Mouse (Mus musculus) stomach, postnatal 0 days (tissue): ENCODE data around the gene Cdx2. TPM values are rescaled to one million over a fixed set of nuclear protein-coding genes. Genes with fewer than 3 reads are reported as not detected.

ENCODE experiments used
- ATAC-seq: fragments of 200-750 bp; cut with Nextera tagmentation; 2 replicates; pipeline ENCODE4 v1.8.0; 2017; ENCODE audit not compliant: low FRiP score, low TSS enrichment
- DNase-seq: peaks from one replicate; pipeline ENCODE4 v3.0.0-alpha.2; 2016; ENCODE audit warnings: low spot score
- H3K27ac ChIP-seq: fragments of 300-500 bp; sonication (generic); replicated peaks from 2 replicates; pipeline ENCODE4 v1.5.1; 2014; ENCODE audit warnings: mild to moderate bottlenecking, control low read depth
- H3K27me3 ChIP-seq: fragments of 300-500 bp; sonication (generic); 2 replicates; pipeline ENCODE4 v1.6.1; 2014; ENCODE audit warnings: low read length; ENCODE audit not compliant: control insufficient read depth, insufficient read depth
- H3K36me3 ChIP-seq: fragments of 300-500 bp; sonication (generic); 2 replicates; pipeline ENCODE4 v1.6.1; 2014; ENCODE audit warnings: low read length, mixed read lengths; ENCODE audit not compliant: control insufficient read depth, insufficient read depth
- H3K4me1 ChIP-seq: fragments of 300-500 bp; sonication (generic); replicated peaks from 2 replicates; pipeline ENCODE4 v1.6.1; 2014; ENCODE audit warnings: antibody characterized with exemption; ENCODE audit not compliant: control insufficient read depth, insufficient read depth
- H3K4me2 ChIP-seq: fragments of 300-500 bp; sonication (generic); replicated peaks from 2 replicates; pipeline ENCODE4 v1.6.1; 2014; ENCODE audit warnings: low read depth, mild to moderate bottlenecking, control low read depth, moderate library complexity
- H3K4me3 ChIP-seq: fragments of 300-500 bp; sonication (generic); 2 replicates; pipeline ENCODE4 v1.5.1; 2014; ENCODE audit warnings: low read depth, low read length, control low read depth
- H3K9ac ChIP-seq: fragments of 300-500 bp; sonication (generic); 2 replicates; pipeline ENCODE4 v1.6.1; 2014; ENCODE audit warnings: mild to moderate bottlenecking, low read length, control low read depth, mixed read lengths
- H3K9me3 ChIP-seq: fragments of 300-500 bp; sonication (generic); 2 replicates; pipeline ENCODE4 v1.6.1; 2016; ENCODE audit warnings: low read length; ENCODE audit not compliant: control insufficient read depth
- CTCF ChIP-seq: IDR thresholded peaks from 2 replicates; pipeline ENCODE4 v1.5.1; 2016; ENCODE audit warnings: antibody characterized with exemption, low read depth, mild to moderate bottlenecking, moderate library complexity
- EP300 ChIP-seq: optimal IDR thresholded peaks from 2 replicates; pipeline ENCODE3; 2016; ENCODE audit warnings: antibody characterized with exemption
- WGBS: fragments of 180-500 bp; shearing (Covaris S2); extraction: QIAGEN DNeasy Blood & Tissue Kit; methylation state at CpG from one replicate; pipeline ENCODE4 v1.1.7; 2014; 5-methylcytosine and 5-hydroxymethylcytosine counted together
- polyA plus RNA-seq: library from polyadenylated mRNA; unstranded; fragments of >200 nt; fragmentation: Nextera tagmentation; extraction: Ambion mirVana; gene quantifications from 2 replicates; pipeline ENCODE4 v1.2.1, GENCODE M21; 2015

Cdx2 gene
- polyA plus RNA-seq = 0.05 and 0.06 TPM in 2 replicates

GRCm38 (mm10) chr5:147306638-147307397, at the start of gene Cdx2:
Gene Cdx2 (minus strand): TSS chr5:147307270.
- WGBS = under 1% methylated on average over 58 of the region's 63 CpGs
- H3K9ac ChIP-seq = no peak within 1 kb of the TSS
- peak within 1 kb of the TSS; percentile 15 for H3K4me3 ChIP-seq
- H3K27ac ChIP-seq = no peak within 1 kb of the TSS
- DNase-seq = no peak
- TF ChIP-seq EP300 = no peak
- TF ChIP-seq CTCF = no peak
- H3K36me3 ChIP-seq = no peaks in the 10 kb centered on the region
- no peaks in the 10 kb centered on the region for H3K9me3 ChIP-seq
- peaks cover 53% of the 10 kb centered on the region; the same call in 1 of the 2 replicates for H3K27me3 ChIP-seq
- ATAC-seq = peak; percentile 57
- peak within 1 kb of the TSS; percentile 11; the same call in 1 of the 2 replicates for H3K4me2 ChIP-seq
- H3K4me1 ChIP-seq = no peaks in the 10 kb centered on the region

GRCm38 (mm10) chr5:147356260-147357055, 49.4 kb upstream of the Cdx2 start:
- Histone ChIP-seq H3K27me3 (no peaks in the 10 kb centered on the region), H3K4me2 (no peak overlapping the region), H3K4me1 (no peaks in the 10 kb centered on the region), H3K36me3 (no peaks in the 10 kb centered on the region), H3K9ac (no peak overlapping the region), H3K9me3 (no peaks in the 10 kb centered on the region), H3K27ac (no peak overlapping the region), H3K4me3 (no peak overlapping the region)
- no peak for ATAC-seq
- no peak for DNase-seq
- 86% methylated on average over 13 of the region's 13 CpGs for WGBS
- TF ChIP-seq EP300 (no peak), CTCF (no peak)

- Histone ChIP-seq H3K4me1 (no peaks in the 10 kb centered on the region), H3K9ac (no peak overlapping the region), H3K27ac (no peak overlapping the region), H3K4me3 (no peak overlapping the region), H3K27me3 (no peaks in the 10 kb centered on the region), H3K9me3 (no peaks in the 10 kb centered on the region), H3K4me2 (no peak overlapping the region), H3K36me3 (no peaks in the 10 kb centered on the region)
- no peak for ATAC-seq
- WGBS = 56% methylated on average over 3 of the region's 3 CpGs
- no peak for TF ChIP-seq CTCF
- TF ChIP-seq EP300 = no peak
- DNase-seq = no peak
These were observed 48.7 kb upstream of the Cdx2 start for GRCm38 (mm10) chr5:147355788-147356187.

GRCm38 (mm10) chr5:147354985-147355384, 47.9 kb upstream of the Cdx2 start:
- no peak overlapping the region for H3K4me2 ChIP-seq
- H3K27ac ChIP-seq = no peak overlapping the region
- 74% methylated on average over 8 of the region's 8 CpGs for WGBS
- no peaks in the 10 kb centered on the region for H3K4me1 ChIP-seq
- no peak overlapping the region for H3K9ac ChIP-seq
- no peaks in the 10 kb centered on the region for H3K27me3 ChIP-seq
- no peaks in the 10 kb centered on the region for H3K36me3 ChIP-seq
- TF ChIP-seq CTCF (no peak), EP300 (no peak)
- no peaks in the 10 kb centered on the region for H3K9me3 ChIP-seq
- H3K4me3 ChIP-seq = no peak overlapping the region
- DNase-seq = no peak
- ATAC-seq = no peak

GRCm38 (mm10) chr5:147354161-147354780, 47.2 kb upstream of the Cdx2 start:
- Histone ChIP-seq H3K36me3 (no peaks in the 10 kb centered on the region), H3K4me2 (no peak overlapping the region), H3K27ac (no peak overlapping the region), H3K4me1 (no peaks in the 10 kb centered on the region), H3K9me3 (no peaks in the 10 kb centered on the region), H3K4me3 (no peak overlapping the region), H3K27me3 (no peaks in the 10 kb centered on the region), H3K9ac (no peak overlapping the region)
- 62% methylated on average over 17 of the region's 17 CpGs for WGBS
- ATAC-seq (no peak), DNase-seq (no peak)
- TF ChIP-seq CTCF (no peak), EP300 (no peak)

GRCm38 (mm10) chr5:147351931-147352330, 44.9 kb upstream of the Cdx2 start:
- no peaks in the 10 kb centered on the region for H3K9me3 ChIP-seq
- H3K4me3 ChIP-seq = no peak overlapping the region
- no peaks in the 10 kb centered on the region for H3K27me3 ChIP-seq
- no peak overlapping the region for H3K4me2 ChIP-seq
- WGBS = 87% methylated on average over 8 of the region's 8 CpGs
- ATAC-seq = no peak
- TF ChIP-seq EP300 (no peak), CTCF (no peak)
- H3K9ac ChIP-seq = no peak overlapping the region
- H3K36me3 ChIP-seq = no peaks in the 10 kb centered on the region
- H3K4me1 ChIP-seq = no peaks in the 10 kb centered on the region
- DNase-seq = no peak
- no peak overlapping the region for H3K27ac ChIP-seq
